Mouse (Mus musculus) layer of hippocampus, postnatal 10 days (tissue): ENCODE data around the gene Ece2. TPM values are rescaled to one million over a fixed set of nuclear protein-coding genes. Genes with fewer than 3 reads are reported as not detected.
A peak's percentile ranks its signal among the peaks of the same experiment; 100 is the strongest.

ENCODE experiments used
- DNase-seq, 2 experiments: peaks; one replicate each; pipeline ENCODE4 v3.0.0; 2021; ENCODE audit warnings: low spot score in 2 of 2
- microRNA-seq, 2 experiments: library from miRNA; unstranded; fragments of <30 nt; microRNA quantifications; one replicate each; pipeline ENCODE4 v1.2.0; 2021
- total RNA-seq, 2 experiments: library from RNA; stranded (reverse); gene quantifications; 2 replicates each; pipeline ENCODE4 v1.2.3; 2021

Gene Ece2
- total RNA-seq, 2 experiments from 2014 or later, result 29.5 to 33.8 TPM

GRCm38 (mm10) chr16:20677974-20678675, 48.5 kb downstream of the Ece2 start:
- DNase-seq, result peak; percentile 45 to 65

- no peak for DNase-seq
Measured at GRCm38 (mm10) chr16:20690774-20691173, 61.1 kb downstream of the Ece2 start.

DNA sequence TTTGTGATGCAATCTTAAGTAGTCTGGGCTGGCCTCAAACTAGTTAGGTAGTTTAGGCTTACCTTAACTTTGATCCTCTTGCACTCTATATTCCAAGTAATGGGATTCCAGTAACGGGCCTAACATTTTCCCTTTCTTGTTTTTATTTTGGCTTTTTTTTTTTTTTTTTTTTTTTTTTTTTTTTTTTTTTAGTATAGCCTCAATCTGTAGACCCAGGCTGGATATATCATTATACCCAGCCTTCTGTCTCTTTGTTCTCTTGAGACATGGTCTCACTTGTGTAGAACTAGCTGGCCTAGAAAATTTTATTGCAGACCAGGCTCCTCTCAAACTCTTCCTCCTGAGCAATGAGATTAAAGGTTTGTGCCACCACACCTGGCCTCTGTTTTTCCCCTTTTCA, 62.0 kb downstream of the Ece2 start:
- no peak for DNase-seq

DNA sequence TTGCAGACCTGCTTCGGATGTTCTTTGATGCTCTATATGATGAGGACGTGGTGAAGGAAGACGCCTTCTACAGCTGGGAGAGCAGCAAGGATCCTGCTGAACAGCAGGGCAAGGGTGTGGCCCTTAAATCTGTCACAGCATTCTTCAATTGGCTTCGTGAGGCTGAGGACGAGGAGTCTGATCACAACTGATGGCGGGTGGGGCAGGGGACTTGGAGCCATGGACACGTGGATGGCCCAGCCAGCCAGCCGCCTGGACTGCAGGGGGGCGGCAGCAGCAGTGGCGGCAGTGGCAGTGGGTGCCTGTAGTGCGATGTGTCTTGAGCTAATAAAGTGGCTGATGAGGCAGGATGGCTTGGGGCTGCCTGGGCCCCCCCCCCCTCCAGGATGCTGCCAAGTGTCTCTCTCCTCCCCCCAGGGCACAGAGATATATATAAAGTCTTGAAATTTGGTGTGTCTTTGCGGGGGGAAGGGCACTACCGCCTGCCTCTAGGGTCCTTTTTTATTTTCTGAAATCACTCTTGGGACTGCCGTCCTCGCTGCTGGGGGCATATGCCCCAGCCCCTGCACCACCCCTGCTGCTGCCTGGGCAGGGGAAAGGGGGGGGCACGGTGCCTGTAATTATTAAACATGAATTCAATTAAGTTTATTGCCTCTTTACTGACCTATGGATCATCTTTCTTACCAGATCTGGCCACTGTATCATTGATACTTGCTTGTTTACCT, 62.8 kb downstream of the Ece2 start:
- DNase-seq, result peak in 1 of 2 experiments; percentile 22

- peak; percentile 94 to 95 for DNase-seq
Measured at GRCm38 (mm10) chr16:20693111-20693701, 63.6 kb downstream of the Ece2 start, which contains the start of gene Fam131a. TSS of gene Fam131a (plus strand) at chr16:20693241.

DNA sequence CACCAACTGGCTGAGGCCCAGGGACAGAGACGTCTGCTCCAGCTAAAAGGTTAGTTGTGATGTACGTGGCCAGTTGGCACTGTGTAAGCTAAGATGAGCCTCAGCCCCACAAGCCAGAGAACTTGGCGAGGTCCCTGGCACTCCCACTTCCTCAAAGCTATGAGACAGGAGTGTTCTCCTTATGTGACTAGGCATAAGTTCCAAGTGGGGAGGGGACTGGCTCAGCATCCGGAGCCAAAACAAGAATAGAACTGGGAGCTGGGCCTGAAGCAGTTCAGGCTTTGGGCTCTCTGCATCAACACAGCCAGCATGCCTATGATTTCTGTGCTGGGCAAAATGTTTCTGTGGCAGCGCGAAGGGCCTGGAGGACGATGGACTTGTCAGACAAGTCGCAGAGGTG, 65.2 kb downstream of the Ece2 start:
- DNase-seq, result peak; percentile 57 to 72

GRCm38 (mm10) chr16:20695622-20696323, 66.1 kb downstream of the Ece2 start:
- DNase-seq, result peak; percentile 99

Small RNAs within 50 kb of the gene (microRNA-seq; reads per million reads assigned to microRNA genes)
- 245 to 331 reads per million in 2 experiments for gene Mir1224

Other genes starting within 250 kb of the Ece2 start
- gene Abcc5, start 203.4 kb upstream of the Ece2 start, total RNA-seq, result 100 to 1,000 TPM; 149 to 202 TPM
- gene Eif2b5, start 131.0 kb upstream of the Ece2 start, total RNA-seq, result 10 to 100 TPM; 59.6 to 61.7 TPM
- gene Dvl3, start 112.8 kb upstream of the Ece2 start, total RNA-seq, result 10 to 100 TPM; 83.1 to 87.2 TPM
- gene Ap2m1, start 94.3 kb upstream of the Ece2 start, total RNA-seq, result 100 to 1,000 TPM; 893 to 941 TPM
- 10 to 100 TPM; 61.3 to 90.1 TPM for gene Abcf3, start 81.3 kb upstream of the Ece2 start, total RNA-seq
- gene Vwa5b2, start 40.4 kb upstream of the Ece2 start, total RNA-seq, result 10 to 100 TPM; 44.4 to 45.6 TPM
- 1 to 10 TPM; 2.9 TPM for gene Eef1akmt4, start 18.2 kb upstream of the Ece2 start, total RNA-seq
- under 1 TPM in 1 of 2 experiments, not detected in 1; 0.53 TPM for gene Gm49333, start 18.2 kb upstream of the Ece2 start, total RNA-seq
- gene Alg3, start 18.1 kb upstream of the Ece2 start, total RNA-seq, result 10 to 100 TPM; 12.4 to 14.0 TPM
- 100 to 1,000 TPM; 143 to 153 TPM for gene Camk2n2, start 8.5 kb upstream of the Ece2 start, total RNA-seq
- gene Psmd2, start 21.8 kb downstream of the Ece2 start, total RNA-seq, result 100 to 1,000 TPM; 248 to 270 TPM
- gene Eif4g1, start 38.5 kb downstream of the Ece2 start, total RNA-seq, result 100 to 1,000 TPM; 349 to 379 TPM
- gene Fam131a, start 63.4 kb downstream of the Ece2 start, total RNA-seq, result 100 to 1,000 TPM; 298 to 325 TPM
- 10 to 100 TPM; 23.2 to 27.7 TPM for gene Polr2h, start 87.8 kb downstream of the Ece2 start, total RNA-seq
- gene Clcn2, start 87.9 kb downstream of the Ece2 start, total RNA-seq, result 10 to 100 TPM; 41.4 to 50.7 TPM
- 10 to 100 TPM; 25.1 TPM for gene Chrd, start 103.3 kb downstream of the Ece2 start, total RNA-seq
- 1 to 10 TPM; 3.7 to 4.3 TPM for gene Thpo, start 104.7 kb downstream of the Ece2 start, total RNA-seq